Mouse (Mus musculus): ENCODE results near the gene Atrnl1.

Gene Atrnl1

GRCm38 (mm10) chr19:57926164-57926860, 315.5 kb downstream of the Atrnl1 start:
- no peak for DNase-seq (ENCODE audit: low spot score in 2 of 2)

- no peak for DNase-seq (ENCODE audit: low spot score in 2 of 2)
Observed at GRCm38 (mm10) chr19:57926941-57927471, 316.2 kb downstream of the Atrnl1 start.

GRCm38 (mm10) chr19:57927566-57928523, 317.0 kb downstream of the Atrnl1 start:
- DNase-seq (ENCODE audit: low spot score in 2 of 2) = no peak

- DNase-seq (ENCODE audit: low spot score in 2 of 2) = no peak
Observed at GRCm38 (mm10) chr19:57931626-57932025, 320.8 kb downstream of the Atrnl1 start.

- DNase-seq (ENCODE audit: low spot score in 2 of 2) = no peak
Observed at GRCm38 (mm10) chr19:57936865-57937264, 326.0 kb downstream of the Atrnl1 start.

- DNase-seq (ENCODE audit: low spot score in 2 of 2) = no peak
Observed at GRCm38 (mm10) chr19:57939166-57939565, 328.3 kb downstream of the Atrnl1 start.

- no peak for DNase-seq (ENCODE audit: low spot score in 2 of 2)
Observed at GRCm38 (mm10) chr19:57941529-57941928, 330.7 kb downstream of the Atrnl1 start.

- DNase-seq (ENCODE audit: low spot score in 2 of 2) = no peak
Observed at GRCm38 (mm10) chr19:57942281-57942680, 331.4 kb downstream of the Atrnl1 start.

GRCm38 (mm10) chr19:57943308-57943707, 332.5 kb downstream of the Atrnl1 start:
- no peak for DNase-seq (ENCODE audit: low spot score in 2 of 2)

- DNase-seq (ENCODE audit: low spot score in 2 of 2) = no peak
Observed at GRCm38 (mm10) chr19:57944680-57945079, 333.8 kb downstream of the Atrnl1 start.

- DNase-seq (ENCODE audit: low spot score in 2 of 2) = no peak
Observed at GRCm38 (mm10) chr19:57945626-57946250, 334.9 kb downstream of the Atrnl1 start.

- DNase-seq (ENCODE audit: low spot score in 2 of 2) = no peak
Observed at GRCm38 (mm10) chr19:57948489-57948888, 337.7 kb downstream of the Atrnl1 start.

GRCm38 (mm10) chr19:57949260-57949917, 338.6 kb downstream of the Atrnl1 start:
- no peak for DNase-seq (ENCODE audit: low spot score in 2 of 2)

- DNase-seq (ENCODE audit: low spot score in 2 of 2) = no peak
Observed at GRCm38 (mm10) chr19:57954131-57954530, 343.3 kb downstream of the Atrnl1 start.

GRCm38 (mm10) chr19:57956459-57956858, 345.6 kb downstream of the Atrnl1 start:
- no peak for DNase-seq (ENCODE audit: low spot score in 2 of 2)

- no peak for DNase-seq (ENCODE audit: low spot score in 2 of 2)
Observed at GRCm38 (mm10) chr19:57957363-57957762, 346.5 kb downstream of the Atrnl1 start.

GRCm38 (mm10) chr19:57958154-57958553, 347.3 kb downstream of the Atrnl1 start:
- no peak for DNase-seq (ENCODE audit: low spot score in 2 of 2)

- no peak for DNase-seq (ENCODE audit: low spot score in 2 of 2)
Observed at GRCm38 (mm10) chr19:57958726-57959125, 347.9 kb downstream of the Atrnl1 start.

- no peak for DNase-seq (ENCODE audit: low spot score in 2 of 2)
Observed at GRCm38 (mm10) chr19:57961321-57961720, 350.5 kb downstream of the Atrnl1 start.

- DNase-seq (ENCODE audit: low spot score in 2 of 2) = no peak
Observed at GRCm38 (mm10) chr19:57961738-57962640, 351.2 kb downstream of the Atrnl1 start.
